Mouse (Mus musculus): ENCODE measurements at regions not wholly inside any gene's neighbourhood (a gene's known extent, or its start where the extent isn't known, plus 50 kb on each side); places are given as distances from the start of the nearest gene placed in this dataset.

- TF ChIP-seq CTCF (IDR thresholded peaks at IDR 0.05; ENCODE audit: control insufficient read depth, insufficient read depth, insufficient replicate concordance, low read depth, low read length) (no peak), POLR2A (IDR thresholded peaks at IDR 0.05; ENCODE audit: control insufficient read depth, low read depth, low read length) (no peak)
Observed at GRCm38 (mm10) chr2:166427390-166427789, 271.9 kb upstream of the Sulf2 start.
